Mouse (Mus musculus): ENCODE measurements around the gene Ewsr1. TPM values are rescaled to one million over a fixed set of nuclear protein-coding genes. Genes with fewer than 3 reads are reported as not detected.
A peak's percentile ranks its signal among the peaks of the same experiment; 100 is the strongest.

Ewsr1 gene
- 859 and 884 TPM in 2 replicates for polyA plus RNA-seq (2015; fragmentation: Nextera tagmentation; extraction: Ambion mirVana)

GRCm38 (mm10) chr11:5098736-5099542, at the start of gene Ewsr1, which contains the start of gene Rhbdd3:
Gene Ewsr1 (minus strand): TSS chr11:5099266.
Gene Rhbdd3 (plus strand): TSS chr11:5098926.
- peak within 1 kb of the TSS; percentile 88 for H3K4me2 ChIP-seq (replicated peaks; ENCODE audit: low read depth, low read length)
- WGBS: under 1% methylated on average over 89 of the region's 92 CpGs
- H3K36me3 ChIP-seq (ENCODE audit: insufficient read depth, low read length): 0 out of 2 replicates have a peak, but pooled peaks cover 7% of the 10 kb centered on the region
- ATAC-seq (ENCODE audit: low FRiP score, low TSS enrichment): peak; percentile 89
- peak within 1 kb of the TSS; percentile 100 for H3K4me3 ChIP-seq (ENCODE audit: low read length)
- H3K9ac ChIP-seq (replicated peaks; ENCODE audit: low read length): peak within 1 kb of the TSS; percentile 100
- H3K4me1 ChIP-seq (ENCODE audit: insufficient read depth, low read length): peaks cover 34% of the 10 kb centered on the region
- H3K27me3 ChIP-seq (ENCODE audit: insufficient read depth, low read length): no peaks in the 10 kb centered on the region
- H3K9me3 ChIP-seq (ENCODE audit: low read length): no peaks in the 10 kb centered on the region
- peak within 1 kb of the TSS; percentile 99 for H3K27ac ChIP-seq (ENCODE audit: low read length)

- Histone ChIP-seq H3K27me3 (ENCODE audit: insufficient read depth, low read length) (no peaks in the 10 kb centered on the region), H3K36me3 (ENCODE audit: insufficient read depth, low read length) (no peaks in the 10 kb centered on the region), H3K4me1 (ENCODE audit: insufficient read depth, low read length) (peaks cover 69% of the 10 kb centered on the region), H3K4me2 (replicated peaks; ENCODE audit: low read depth, low read length) (no peak overlapping the region), H3K4me3 (ENCODE audit: low read length) (no peak overlapping the region), H3K9ac (replicated peaks; ENCODE audit: low read length) (no peak overlapping the region), H3K9me3 (ENCODE audit: low read length) (no peaks in the 10 kb centered on the region), H3K27ac (ENCODE audit: low read length) (peak overlapping the region; percentile 92)
- WGBS: 34% methylated on average over 3 of the region's 3 CpGs
- peak; percentile 89 for ATAC-seq (ENCODE audit: low FRiP score, low TSS enrichment)
These were observed 46.5 kb upstream of the Ewsr1 start for GRCm38 (mm10) chr11:5145600-5145999.

- Histone ChIP-seq H3K4me2 (replicated peaks; ENCODE audit: low read depth, low read length) (no peak overlapping the region), H3K4me3 (ENCODE audit: low read length) (no peak overlapping the region), H3K4me1 (ENCODE audit: insufficient read depth, low read length) (peaks cover 45% of the 10 kb centered on the region), H3K9ac (replicated peaks; ENCODE audit: low read length) (no peak overlapping the region; the same call in 1 of the 2 replicates), H3K27me3 (ENCODE audit: insufficient read depth, low read length) (no peaks in the 10 kb centered on the region), H3K36me3 (ENCODE audit: insufficient read depth, low read length) (peaks cover 4% of the 10 kb centered on the region; the same call in 1 of the 2 replicates), H3K9me3 (ENCODE audit: low read length) (no peaks in the 10 kb centered on the region), H3K27ac (ENCODE audit: low read length) (peak overlapping the region; percentile 34; the same call in 1 of the 2 replicates)
- WGBS: 69% methylated on average over 2 of the region's 2 CpGs
- ATAC-seq (ENCODE audit: low FRiP score, low TSS enrichment): no peak
These were observed 42.9 kb upstream of the Ewsr1 start for GRCm38 (mm10) chr11:5141965-5142364.

- H3K9me3 ChIP-seq (ENCODE audit: low read length): no peaks in the 10 kb centered on the region
These were observed 42.2 kb upstream of the Ewsr1 start for GRCm38 (mm10) chr11:5141252-5141651.

GRCm38 (mm10) chr11:5140619-5141018, 41.6 kb upstream of the Ewsr1 start:
- 40% methylated on average over 8 of the region's 8 CpGs for WGBS
- ATAC-seq (ENCODE audit: low FRiP score, low TSS enrichment): no peak
- H3K9ac ChIP-seq (replicated peaks; ENCODE audit: low read length): no peak overlapping the region; the same call in 1 of the 2 replicates
- H3K4me1 ChIP-seq (ENCODE audit: insufficient read depth, low read length): peaks cover 39% of the 10 kb centered on the region
- H3K4me2 ChIP-seq (replicated peaks; ENCODE audit: low read depth, low read length): no peak overlapping the region
- peak overlapping the region; percentile 54; the same call in 1 of the 2 replicates for H3K27ac ChIP-seq (ENCODE audit: low read length)
- H3K9me3 ChIP-seq (ENCODE audit: low read length): no peaks in the 10 kb centered on the region
- no peak overlapping the region for H3K4me3 ChIP-seq (ENCODE audit: low read length)
- no peaks in the 10 kb centered on the region for H3K27me3 ChIP-seq (ENCODE audit: insufficient read depth, low read length)
- H3K36me3 ChIP-seq (ENCODE audit: insufficient read depth, low read length): peaks cover 7% of the 10 kb centered on the region; the same call in 1 of the 2 replicates

More at GRCm38 (mm10) chr11:5141252-5141651, 42.2 kb upstream of the Ewsr1 start:
- no peak overlapping the region for H3K4me2 ChIP-seq (replicated peaks; ENCODE audit: low read depth, low read length)
- no peak overlapping the region for H3K9ac ChIP-seq (replicated peaks; ENCODE audit: low read length)
- H3K27me3 ChIP-seq (ENCODE audit: insufficient read depth, low read length): no peaks in the 10 kb centered on the region
- H3K36me3 ChIP-seq (ENCODE audit: insufficient read depth, low read length): peaks cover 7% of the 10 kb centered on the region; the same call in 1 of the 2 replicates
- H3K4me1 ChIP-seq (ENCODE audit: insufficient read depth, low read length): peaks cover 45% of the 10 kb centered on the region
- no peak for ATAC-seq (ENCODE audit: low FRiP score, low TSS enrichment)
- WGBS: 63% methylated on average over 5 of the region's 5 CpGs
- H3K27ac ChIP-seq (ENCODE audit: low read length): peak overlapping the region; percentile 54; the same call in 1 of the 2 replicates
- no peak overlapping the region for H3K4me3 ChIP-seq (ENCODE audit: low read length)

GRCm38 (mm10) chr11:5139372-5139771, 40.3 kb upstream of the Ewsr1 start:
- no peak overlapping the region for H3K4me3 ChIP-seq (ENCODE audit: low read length)
- no peak overlapping the region for H3K9ac ChIP-seq (replicated peaks; ENCODE audit: low read length)
- no peak overlapping the region for H3K27ac ChIP-seq (ENCODE audit: low read length)
- H3K36me3 ChIP-seq (ENCODE audit: insufficient read depth, low read length): peaks cover 7% of the 10 kb centered on the region; the same call in 1 of the 2 replicates
- ATAC-seq (ENCODE audit: low FRiP score, low TSS enrichment): no peak
- no peak overlapping the region for H3K4me2 ChIP-seq (replicated peaks; ENCODE audit: low read depth, low read length)
- no peaks in the 10 kb centered on the region for H3K9me3 ChIP-seq (ENCODE audit: low read length)
- H3K4me1 ChIP-seq (ENCODE audit: insufficient read depth, low read length): peaks cover 29% of the 10 kb centered on the region
- WGBS: 51% methylated on average over 9 of the region's 9 CpGs
- H3K27me3 ChIP-seq (ENCODE audit: insufficient read depth, low read length): no peaks in the 10 kb centered on the region

- no peak overlapping the region for H3K9ac ChIP-seq (replicated peaks; ENCODE audit: low read length)
- no peak overlapping the region for H3K4me2 ChIP-seq (replicated peaks; ENCODE audit: low read depth, low read length)
- H3K27ac ChIP-seq (ENCODE audit: low read length): no peak overlapping the region
- H3K36me3 ChIP-seq (ENCODE audit: insufficient read depth, low read length): peaks cover 7% of the 10 kb centered on the region; the same call in 1 of the 2 replicates
- no peak overlapping the region for H3K4me3 ChIP-seq (ENCODE audit: low read length)
- H3K9me3 ChIP-seq (ENCODE audit: low read length): no peaks in the 10 kb centered on the region
- H3K27me3 ChIP-seq (ENCODE audit: insufficient read depth, low read length): no peaks in the 10 kb centered on the region
- no peak for ATAC-seq (ENCODE audit: low FRiP score, low TSS enrichment)
- peaks cover 28% of the 10 kb centered on the region for H3K4me1 ChIP-seq (ENCODE audit: insufficient read depth, low read length)
- 77% methylated on average over 2 of the region's 2 CpGs for WGBS
These were observed 39.6 kb upstream of the Ewsr1 start for GRCm38 (mm10) chr11:5138642-5139041.

- Histone ChIP-seq H3K27me3 (ENCODE audit: insufficient read depth, low read length) (no peaks in the 10 kb centered on the region), H3K27ac (ENCODE audit: low read length) (peak overlapping the region; percentile 48; the same call in 1 of the 2 replicates), H3K4me1 (ENCODE audit: insufficient read depth, low read length) (peaks cover 13% of the 10 kb centered on the region), H3K4me3 (ENCODE audit: low read length) (no peak overlapping the region), H3K9ac (replicated peaks; ENCODE audit: low read length) (0 out of 2 replicates have a peak overlapping the region, but pooled peaks have one; percentile 39), H3K9me3 (ENCODE audit: low read length) (no peaks in the 10 kb centered on the region), H3K4me2 (replicated peaks; ENCODE audit: low read depth, low read length) (no peak overlapping the region), H3K36me3 (ENCODE audit: insufficient read depth, low read length) (peaks cover 7% of the 10 kb centered on the region; the same call in 1 of the 2 replicates)
- ATAC-seq (ENCODE audit: low FRiP score, low TSS enrichment): 0 out of 2 replicates have a peak, but pooled peaks have one; percentile 25
- WGBS: 69% methylated on average over 11 of the region's 11 CpGs
These were observed 36.8 kb upstream of the Ewsr1 start for GRCm38 (mm10) chr11:5135914-5136313.

- H3K4me3 ChIP-seq (ENCODE audit: low read length): no peak overlapping the region
- no peaks in the 10 kb centered on the region for H3K9me3 ChIP-seq (ENCODE audit: low read length)
- H3K36me3 ChIP-seq (ENCODE audit: insufficient read depth, low read length): peaks cover 3% of the 10 kb centered on the region; the same call in 1 of the 2 replicates
- 61% methylated on average over 4 of the region's 4 CpGs for WGBS
- H3K4me2 ChIP-seq (replicated peaks; ENCODE audit: low read depth, low read length): no peak overlapping the region
- H3K9ac ChIP-seq (replicated peaks; ENCODE audit: low read length): no peak overlapping the region
- H3K4me1 ChIP-seq (ENCODE audit: insufficient read depth, low read length): peaks cover 26% of the 10 kb centered on the region
- H3K27me3 ChIP-seq (ENCODE audit: insufficient read depth, low read length): no peaks in the 10 kb centered on the region
- ATAC-seq (ENCODE audit: low FRiP score, low TSS enrichment): no peak
- H3K27ac ChIP-seq (ENCODE audit: low read length): no peak overlapping the region
These were observed 33.7 kb upstream of the Ewsr1 start for GRCm38 (mm10) chr11:5132751-5133150.
